Mouse (Mus musculus) layer of hippocampus, adult 8-10 months (tissue): ENCODE data around the gene Ocln. TPM values are rescaled to one million over a fixed set of nuclear protein-coding genes. Genes with fewer than 3 reads are reported as not detected.
"Not testable (repeated sequence)": the region's sequence is repeated elsewhere in the genome, so short reads cannot be mapped to it uniquely, and the experiment has no call there.

ENCODE experiments used
- DNase-seq, 2 experiments: peaks; one replicate each; pipeline ENCODE4 v3.0.0; 2022; ENCODE audit warnings: low spot score in 2 of 2
- total RNA-seq, 4 experiments: library from RNA; stranded (reverse); gene quantifications; 2 replicates each; pipeline ENCODE4 v1.2.4; 2022

The Ocln gene
- total RNA-seq, 4 experiments from 2014 or later, result 10.0 to 14.1 (median 11.3) TPM

DNA sequence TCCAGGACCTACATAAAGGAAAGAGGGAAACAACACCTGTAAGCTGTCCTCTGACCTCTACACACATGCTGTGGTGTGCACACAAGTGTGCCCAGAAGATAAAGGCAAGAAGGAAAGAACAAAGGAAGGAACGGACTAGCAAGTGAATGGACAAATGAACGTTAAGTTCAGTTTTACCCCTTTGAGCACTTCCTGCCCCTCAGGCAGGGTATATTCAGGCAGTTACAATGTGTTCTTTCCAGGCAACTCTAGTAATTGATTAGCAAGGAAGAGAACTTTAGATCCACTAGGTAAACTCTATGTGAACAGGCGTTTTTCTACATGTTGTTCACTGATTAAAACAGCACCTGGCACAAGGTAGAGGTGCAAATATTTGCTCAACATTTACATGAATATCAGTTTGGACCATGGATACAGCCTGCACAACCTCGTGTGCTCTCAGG, 8.3 kb downstream of the Ocln start:
- no peak for DNase-seq

DNA sequence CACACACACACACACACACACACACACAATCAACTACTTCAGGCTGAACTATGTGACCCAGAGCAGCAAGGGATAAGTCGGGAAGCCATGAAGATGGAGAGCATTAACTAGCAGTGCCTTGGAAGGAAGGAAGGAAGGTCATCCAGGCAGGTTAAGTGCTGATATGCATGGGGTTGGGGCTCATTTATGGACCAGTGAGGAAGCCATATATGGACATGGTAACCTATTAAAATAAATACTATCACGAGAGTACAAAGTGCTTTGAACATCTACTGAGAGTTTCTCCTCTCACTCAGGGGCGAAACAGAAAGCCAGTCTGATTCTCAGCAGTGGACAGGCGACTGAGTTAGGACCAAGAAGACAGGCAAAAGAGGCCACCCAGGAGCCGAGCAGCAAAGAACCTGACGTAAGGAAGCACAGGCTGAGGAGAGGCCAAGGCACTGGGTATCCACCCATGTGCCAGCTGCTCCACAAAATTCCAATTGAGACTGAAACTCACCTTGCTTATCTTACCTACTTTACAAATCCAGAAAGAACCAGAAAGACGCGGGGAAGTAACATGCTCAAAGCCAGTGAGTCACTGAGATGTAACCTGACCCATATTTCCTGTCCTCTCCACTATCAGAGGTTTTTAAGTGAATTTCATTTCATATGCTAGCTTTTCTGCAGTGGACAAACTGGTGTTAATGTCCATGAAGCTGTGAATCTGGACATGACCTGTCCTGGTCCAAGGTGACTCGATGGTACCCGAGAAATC, 9.3 kb downstream of the Ocln start:
- DNase-seq, result no peak

DNA sequence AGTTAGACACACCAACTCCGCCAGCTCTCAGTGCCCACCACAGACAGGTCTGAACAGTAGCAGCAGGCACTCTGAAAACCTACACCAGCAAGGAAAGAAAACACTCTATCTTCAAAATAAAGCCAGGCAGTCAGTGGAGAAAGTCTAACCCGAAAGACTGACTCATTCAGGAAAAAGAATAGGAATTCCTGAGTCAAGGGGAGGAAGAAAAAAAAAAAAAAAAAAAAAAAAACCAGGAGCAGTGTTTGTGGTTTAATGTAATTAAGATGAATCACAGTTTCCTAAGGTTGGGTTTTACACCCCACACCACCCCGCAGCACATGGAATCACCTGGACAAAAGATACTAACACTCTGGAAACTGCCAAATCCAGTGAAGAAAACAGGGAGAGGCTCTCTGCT, 16.4 kb downstream of the Ocln start:
- DNase-seq, result no peak

DNA sequence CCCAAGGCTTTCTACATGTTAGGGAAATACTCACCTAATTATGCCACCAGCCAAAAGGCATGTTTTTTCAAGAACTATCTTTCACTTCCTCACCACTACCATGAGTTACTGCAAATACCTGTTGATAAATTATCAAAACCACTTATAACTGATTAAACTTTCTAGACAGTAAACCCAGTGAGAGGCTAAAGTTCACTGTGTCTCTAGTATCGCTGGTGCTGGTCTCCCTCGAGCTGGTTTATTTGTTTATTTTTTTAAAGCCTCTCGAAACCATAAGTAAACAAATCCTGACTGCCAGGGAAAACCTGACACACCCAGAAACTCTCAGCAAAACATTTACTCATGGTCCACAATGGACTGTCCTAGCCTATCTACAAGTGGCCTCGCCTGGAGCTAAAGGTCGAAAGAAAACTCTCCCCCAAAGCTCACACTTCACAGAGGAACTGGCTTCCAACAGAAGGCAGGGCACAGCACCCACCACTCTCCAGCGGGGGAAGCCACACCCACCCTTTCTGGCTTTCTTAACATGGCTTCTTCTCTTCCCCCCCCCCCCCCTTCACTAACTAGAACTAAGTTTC, 19.6 kb downstream of the Ocln start:
- no peak for DNase-seq

DNA sequence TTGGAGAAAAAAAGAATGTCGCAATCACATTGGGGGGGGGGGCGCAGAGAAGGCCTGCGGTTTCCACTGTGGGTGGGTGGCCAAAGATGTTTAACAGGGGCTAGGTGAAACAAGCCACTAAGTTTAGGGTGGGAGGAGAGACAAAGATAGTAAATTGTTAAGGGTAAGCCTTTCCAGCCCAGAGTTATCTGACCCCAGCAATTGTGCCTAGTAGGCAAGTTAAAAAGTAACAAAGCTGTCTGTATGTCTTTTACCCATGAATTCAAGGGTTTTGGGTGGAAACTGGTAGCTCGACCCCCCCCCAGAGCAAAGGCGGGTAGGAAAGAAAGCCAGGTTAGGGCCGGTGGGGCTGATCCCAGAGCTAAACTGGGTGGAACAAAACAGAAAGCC, 25.9 kb downstream of the Ocln start:
- DNase-seq, result no peak

DNA sequence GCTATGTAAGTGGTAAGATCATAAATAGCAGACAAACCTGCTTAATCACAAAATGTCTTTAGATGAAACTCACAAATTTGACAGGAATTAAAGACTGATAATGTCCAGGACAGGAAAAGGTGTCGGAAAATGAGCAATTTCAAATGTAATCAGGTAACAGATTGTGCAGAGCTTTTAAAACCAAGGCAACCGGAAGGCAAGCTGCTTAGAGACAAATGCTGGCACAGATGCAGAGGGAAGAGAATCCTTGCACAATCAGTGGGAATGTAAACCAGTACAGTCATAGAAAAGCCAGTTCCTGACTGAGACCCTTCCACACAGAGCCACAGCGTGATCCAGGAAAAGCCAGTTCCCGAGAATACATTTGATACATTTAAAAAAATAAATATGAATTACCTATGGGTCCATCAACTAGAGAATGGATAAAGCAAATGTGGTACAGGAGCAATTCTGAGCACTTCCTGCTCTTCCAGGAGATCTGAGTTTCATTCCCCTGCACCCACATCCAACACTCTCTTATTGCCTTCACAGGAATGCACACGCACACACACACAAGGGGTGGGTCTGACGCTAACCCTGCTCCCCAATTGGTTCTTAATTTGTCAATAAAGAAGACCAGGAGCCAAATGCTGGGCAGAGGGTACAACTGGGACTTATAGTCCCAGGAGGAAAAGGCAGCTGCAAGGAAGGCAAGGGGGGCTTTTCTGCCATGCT, 26.4 kb downstream of the Ocln start:
- DNase-seq, result peak; percentile 17 to 43

DNA sequence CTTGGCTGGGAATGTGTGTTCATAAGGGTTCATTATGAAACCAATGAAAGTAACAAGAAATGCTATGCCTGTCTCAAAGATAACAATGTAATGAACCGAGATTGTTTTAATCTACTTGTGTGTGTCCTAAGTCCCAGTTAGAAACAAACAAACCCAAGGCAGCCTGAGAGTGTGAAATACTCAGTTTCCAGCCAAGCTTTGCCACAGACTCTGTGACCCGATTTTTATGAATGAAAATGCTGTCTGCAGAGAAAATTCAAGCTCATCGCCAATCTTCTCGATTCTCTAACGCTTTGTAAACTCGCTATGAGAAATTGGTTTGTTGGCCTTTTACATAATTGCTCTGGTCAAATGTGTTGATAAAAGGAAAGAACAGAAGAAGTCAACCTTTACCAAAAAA, 27.6 kb downstream of the Ocln start:
- DNase-seq, result no peak

DNA sequence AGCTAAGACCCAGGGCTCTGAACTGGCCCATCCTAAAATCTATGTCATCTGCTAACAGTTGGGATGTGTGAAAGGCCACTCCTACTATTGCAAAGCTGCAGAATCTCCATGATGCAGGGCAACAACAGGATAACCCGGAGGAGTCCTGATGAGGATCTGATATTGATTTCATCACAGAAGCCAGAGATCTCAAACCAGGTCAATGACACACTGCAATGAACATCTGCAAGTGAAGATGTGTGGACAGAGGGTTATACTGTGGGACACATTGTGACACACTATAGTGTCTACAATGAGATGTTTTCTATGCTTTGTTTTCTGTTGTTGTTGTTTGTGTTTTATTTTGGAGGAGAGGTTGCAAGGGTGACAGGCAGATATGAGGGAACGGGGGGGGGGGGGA, 28.8 kb downstream of the Ocln start:
- DNase-seq, result no peak

DNA sequence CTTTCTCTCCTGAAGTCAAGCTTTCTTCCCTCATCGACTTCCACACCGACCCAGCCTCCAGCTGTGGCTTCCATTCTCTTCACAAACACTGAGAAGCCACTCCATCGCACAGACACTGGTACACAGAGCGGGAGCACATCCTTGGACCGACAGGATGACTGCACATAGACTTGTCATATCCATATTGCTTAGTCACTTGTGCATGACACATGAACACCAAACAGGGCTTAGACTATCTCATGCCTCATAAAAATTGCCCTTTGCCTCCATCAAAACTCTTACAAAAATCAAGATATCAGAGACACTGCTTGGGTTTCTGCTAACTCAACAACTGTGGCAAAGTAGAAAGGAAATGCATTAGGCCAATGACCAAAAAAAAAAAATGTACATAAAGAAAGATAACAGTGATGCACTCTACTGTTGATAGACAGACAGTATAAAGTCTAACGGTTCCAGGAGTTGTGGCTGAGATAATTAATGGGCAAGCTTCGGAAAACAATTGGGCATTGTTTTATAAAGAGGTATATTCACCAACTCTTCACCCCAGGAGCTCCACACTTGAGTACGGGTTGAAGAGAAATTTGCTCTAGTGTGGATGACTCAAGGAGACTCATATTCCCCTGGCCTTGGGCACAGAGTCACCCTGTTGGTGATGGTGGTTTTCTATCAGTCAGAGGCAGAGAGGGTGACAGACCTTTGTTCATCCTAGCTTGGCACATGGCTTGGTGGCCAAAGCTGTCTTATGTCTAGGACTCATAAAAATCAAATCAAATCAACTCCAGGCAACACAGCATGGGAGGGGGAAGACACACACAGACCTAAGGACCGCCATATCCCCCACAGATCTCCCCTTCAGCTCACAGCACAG, 30.6 kb downstream of the Ocln start:
- no peak for DNase-seq

DNA sequence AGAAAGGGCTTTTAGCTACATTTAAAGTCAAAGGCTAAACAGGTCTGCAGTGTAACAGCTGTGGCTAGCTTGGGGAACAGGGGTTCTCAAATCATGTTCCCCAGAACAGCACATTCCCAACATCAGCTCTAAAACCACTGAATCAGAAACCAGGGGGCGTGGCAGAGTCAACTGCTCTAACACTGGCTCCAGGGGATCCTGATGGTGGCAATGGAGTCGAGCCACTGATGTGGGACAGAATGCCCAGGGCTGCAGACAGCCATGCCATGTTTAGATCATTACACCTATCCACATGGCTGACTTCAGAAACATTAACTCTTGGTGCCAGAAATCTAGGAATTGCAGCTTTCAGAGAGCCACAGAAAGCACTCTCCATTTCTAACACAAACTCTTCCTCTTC, 33.4 kb downstream of the Ocln start:
- DNase-seq, result no peak

DNA sequence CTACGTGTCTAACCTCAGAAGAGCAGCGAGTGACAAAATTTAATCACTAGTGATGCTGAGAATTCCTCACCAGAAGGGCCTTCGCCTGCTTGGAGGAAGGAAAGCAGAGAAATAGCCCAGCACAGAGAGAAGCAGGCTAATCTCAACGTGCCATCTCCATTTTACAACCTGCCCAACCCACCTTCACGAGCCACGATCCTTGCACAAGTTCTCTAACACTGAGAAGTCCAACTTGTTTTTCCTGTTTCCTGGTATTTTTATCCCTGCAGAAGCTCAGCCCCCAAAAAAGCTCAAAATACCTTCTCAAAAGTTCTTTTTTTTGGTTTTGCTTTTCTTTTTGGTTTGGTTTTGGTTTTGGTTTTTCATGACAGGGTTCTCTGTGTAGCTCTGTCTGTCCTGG, 34.3 kb downstream of the Ocln start:
- no peak for DNase-seq

DNA sequence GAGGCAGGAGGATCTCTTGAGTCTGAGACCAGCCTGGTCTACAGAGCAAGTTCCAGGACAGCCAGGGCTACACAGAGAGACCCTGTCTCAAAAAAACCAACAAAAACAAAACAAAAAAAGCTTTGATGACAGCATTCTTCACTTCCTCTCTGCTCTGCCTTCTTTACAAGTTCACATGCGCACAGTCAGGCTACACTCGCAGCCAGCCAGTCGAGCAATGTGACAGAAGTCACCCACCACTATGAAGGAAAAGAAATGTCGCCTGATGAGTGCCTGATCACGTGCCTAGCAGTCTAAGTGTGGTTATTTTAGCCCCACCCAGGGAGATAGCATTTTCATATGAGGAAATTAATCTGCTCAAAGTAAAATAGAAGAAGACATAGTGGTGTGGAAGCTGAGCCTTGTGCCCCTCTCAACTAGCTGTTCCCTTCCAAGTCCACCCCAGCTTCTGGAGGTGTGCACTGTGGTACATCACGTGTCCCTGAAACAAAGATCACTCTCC, 34.8 kb downstream of the Ocln start:
- no peak for DNase-seq

DNA sequence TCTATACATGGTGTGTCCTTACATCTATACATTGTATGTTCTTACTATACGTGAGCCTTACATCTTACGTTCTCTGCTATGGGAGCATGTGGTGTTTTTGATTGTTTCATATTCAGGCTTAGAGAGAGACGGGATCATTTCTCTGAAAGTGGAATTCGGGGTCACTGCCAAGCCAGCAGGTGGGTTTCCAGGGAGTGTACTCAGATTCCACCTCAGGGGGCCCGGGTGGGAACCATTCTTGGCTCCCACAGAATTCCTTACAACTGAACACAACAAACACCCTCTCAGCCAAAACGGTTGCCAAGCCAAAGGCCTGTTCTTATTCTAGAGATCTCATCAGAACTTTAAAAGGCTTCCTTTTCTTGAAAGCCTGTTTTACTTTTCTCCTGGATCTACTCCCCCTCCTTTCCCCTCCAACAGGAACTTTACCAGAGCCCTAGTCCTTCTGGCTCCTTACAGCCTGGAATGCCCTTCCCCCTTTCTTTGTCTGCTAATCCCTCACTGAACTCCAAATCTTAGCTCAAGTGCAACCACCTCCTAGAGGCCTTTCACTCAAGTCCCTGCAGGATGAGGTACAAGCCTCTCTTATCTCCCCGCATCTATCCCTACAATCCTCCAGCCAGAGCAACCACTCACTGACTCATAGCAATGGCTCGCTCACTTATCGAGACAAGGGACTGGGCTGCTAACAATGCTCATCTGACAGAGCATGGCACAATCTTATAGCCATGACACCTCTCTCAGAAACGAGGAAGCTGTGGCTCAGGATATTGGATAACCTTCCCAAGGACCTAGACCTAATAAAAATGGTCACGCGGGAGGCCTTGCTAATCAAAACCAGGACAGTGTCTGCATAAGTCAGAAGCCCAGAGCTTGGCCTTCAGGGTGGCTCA, 36.1 kb downstream of the Ocln start:
- DNase-seq, result no peak

DNA sequence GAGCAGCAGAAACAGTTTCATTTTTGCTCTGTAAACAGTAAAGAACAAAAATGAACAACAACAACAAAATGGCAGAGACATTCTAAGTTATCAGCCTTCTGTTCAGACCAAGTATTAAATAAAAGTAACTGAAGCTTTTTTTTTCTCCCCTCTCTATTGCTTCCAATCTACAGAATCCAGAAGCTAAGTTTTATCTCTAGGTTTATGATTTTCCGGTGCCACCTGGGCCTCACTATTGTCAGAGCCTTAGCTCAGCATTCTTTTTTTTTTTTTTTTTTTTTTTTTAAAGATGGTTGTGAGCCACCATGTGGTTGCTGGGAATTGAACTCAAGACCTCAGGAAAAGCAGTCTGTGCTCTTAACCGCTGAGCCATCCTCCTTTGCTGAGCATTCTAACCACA, 39.7 kb downstream of the Ocln start:
- no peak for DNase-seq

DNA sequence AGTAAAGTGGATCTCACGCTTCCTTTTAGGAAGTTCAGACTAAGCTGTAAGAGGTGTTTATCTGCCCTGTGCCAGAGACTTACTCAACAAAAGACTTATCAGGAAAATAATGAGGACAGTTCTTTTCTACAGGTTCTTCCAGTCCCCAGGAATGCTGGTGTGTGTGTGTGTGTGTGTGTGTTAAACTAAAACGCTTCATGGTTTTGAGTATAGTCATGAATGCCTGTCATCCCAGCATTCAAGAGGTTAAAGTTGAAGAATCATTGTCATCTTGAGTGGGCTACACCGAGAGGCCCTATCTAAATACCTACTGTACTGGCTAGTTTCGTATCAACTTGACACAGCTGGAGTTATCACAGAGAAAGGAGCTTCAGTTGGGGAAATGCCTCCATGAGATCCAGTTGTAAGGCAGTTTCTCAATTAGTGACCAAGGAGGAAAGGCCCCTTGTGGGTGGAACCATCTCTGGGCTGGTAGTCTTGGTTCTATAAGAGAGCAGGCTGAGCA, 40.6 kb downstream of the Ocln start:
- no peak for DNase-seq

DNA sequence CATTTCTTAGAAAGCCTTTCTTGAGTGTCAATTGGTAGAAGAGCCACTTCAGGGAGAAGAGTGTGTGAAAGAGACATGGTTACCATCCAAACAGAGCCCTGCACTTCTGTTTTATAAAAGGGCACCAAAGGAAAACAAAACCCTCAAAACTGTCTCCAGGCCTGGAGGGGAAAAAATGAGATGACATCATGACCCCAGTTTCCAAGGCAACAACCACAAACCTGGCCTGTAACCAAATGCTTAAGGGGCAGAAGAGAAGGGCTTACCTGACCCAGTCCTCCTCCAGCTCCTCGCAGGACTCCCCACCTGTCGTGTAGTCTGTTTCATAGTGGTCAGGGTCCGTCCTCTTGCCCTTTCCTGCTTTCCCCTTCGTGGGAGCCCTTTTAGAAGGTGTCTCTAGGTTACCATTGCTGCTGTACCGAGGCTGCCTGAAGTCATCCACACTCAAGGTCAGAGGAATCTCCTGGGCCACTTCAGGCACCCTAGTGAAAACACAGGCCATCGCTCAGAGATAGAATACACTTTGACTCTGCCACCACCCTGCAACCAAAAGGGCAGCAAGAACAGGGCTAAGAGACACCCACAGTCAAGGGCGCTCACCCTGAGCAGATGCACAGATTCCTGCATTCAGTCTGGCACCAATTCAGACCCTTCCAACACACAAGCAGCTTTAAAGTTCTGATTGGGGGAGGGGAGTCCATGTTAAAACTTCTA, 41.2 kb downstream of the Ocln start:
- no peak for DNase-seq

DNA sequence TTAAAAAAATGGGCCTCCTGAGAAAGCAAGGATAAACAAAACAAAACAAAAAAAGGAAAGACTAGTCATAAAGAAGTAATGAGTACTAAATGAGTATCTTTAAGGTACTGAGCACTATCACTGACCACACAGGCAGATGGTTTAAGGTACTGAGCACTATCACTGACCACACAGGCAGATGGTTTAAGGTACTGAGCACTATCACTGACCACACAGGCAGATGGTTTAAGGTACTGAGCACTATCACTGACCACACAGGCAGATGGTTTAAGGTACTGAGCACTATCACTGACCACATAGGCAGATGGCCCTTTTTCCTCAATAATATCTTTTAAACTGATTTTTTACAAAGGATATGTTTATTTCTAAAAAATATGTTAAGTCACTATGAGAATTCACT, 52.9 kb downstream of the Ocln start:
- DNase-seq, result not testable (repeated sequence)

DNA sequence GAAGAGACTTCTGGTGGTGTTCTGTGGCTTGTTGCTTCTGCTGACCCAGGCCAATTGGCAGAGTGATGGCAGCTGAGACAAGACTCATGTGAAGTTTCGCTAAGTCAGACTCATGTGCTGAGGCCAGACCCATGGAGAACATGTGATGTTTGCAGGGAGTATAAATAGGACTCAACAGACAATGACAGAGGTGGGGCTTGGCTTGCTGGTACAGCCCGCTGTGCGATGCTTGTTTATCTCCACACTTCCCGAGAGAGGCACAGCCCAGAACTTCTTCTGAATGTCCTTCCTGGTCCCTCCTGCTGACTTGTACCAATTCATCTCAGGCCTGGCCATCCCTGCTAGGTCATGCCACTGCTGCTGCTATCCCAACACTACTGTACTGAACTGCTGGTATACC, 57.2 kb downstream of the Ocln start:
- DNase-seq, result no peak

DNA sequence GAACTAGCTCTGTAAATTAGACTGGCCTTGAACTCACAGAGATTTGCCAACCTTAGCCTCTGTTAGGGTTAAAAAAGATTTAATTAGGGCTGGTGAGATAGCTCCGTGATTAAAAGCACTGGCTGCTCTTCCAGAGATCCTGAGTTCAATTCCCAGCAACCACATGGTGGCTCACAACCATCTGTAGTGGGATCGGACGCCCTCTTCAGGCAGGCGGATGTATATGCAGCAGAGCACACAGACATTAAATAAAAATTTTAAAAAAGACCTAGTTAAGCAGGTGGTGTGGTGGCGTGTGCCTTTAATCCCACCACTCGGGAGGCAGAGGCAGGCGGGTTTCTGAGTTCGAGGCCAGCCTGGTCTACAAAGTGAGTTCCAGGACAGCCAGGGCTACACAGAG, 58.1 kb downstream of the Ocln start:
- DNase-seq, result not testable (repeated sequence)

DNA sequence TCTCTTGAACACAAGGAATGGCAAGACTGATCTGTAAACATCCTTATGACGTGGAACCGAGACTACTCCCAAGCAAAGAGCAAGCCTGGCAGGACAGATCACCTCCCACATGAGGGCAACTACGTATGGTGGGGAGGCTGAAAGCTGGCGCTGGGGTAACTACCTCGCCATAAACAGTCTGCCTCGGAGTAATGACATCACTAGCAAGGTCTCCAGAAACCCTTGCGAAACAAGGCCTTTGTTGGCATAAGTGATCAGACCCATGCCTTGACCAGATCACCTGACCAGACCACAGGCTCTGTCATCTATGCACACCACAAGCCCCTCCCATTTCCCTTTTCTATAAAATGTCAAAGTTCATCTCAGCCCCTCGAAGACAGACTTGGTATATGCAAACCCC, 59.2 kb downstream of the Ocln start:
- DNase-seq, result no peak
